Mouse (Mus musculus): ENCODE measurements at regions not wholly inside any gene's neighbourhood (a gene's known extent, or its start where the extent isn't known, plus 50 kb on each side); places are given as distances from the start of the nearest gene placed in this dataset.

- Histone ChIP-seq H3K4me1 (ENCODE audit: control insufficient read depth, insufficient read depth, insufficient read length, low read length) (peaks cover 7% of the 10 kb centered on the region), H3K27ac (replicated peaks; ENCODE audit: low read depth, low read length) (no peak overlapping the region), H3K4me3 (ENCODE audit: insufficient read depth, low read depth, low read length) (no peak overlapping the region)
Measured at GRCm38 (mm10) chr11:114202486-114202885, 135.6 kb upstream of the Sdk2 start.

- Histone ChIP-seq H3K4me1 (ENCODE audit: control insufficient read depth, insufficient read depth, insufficient read length, low read length) (peaks cover 7% of the 10 kb centered on the region), H3K27ac (replicated peaks; ENCODE audit: low read depth, low read length) (no peak overlapping the region), H3K4me3 (ENCODE audit: insufficient read depth, low read depth, low read length) (no peak overlapping the region)
Measured at GRCm38 (mm10) chr11:114199081-114199586, 132.3 kb upstream of the Sdk2 start.

DNA sequence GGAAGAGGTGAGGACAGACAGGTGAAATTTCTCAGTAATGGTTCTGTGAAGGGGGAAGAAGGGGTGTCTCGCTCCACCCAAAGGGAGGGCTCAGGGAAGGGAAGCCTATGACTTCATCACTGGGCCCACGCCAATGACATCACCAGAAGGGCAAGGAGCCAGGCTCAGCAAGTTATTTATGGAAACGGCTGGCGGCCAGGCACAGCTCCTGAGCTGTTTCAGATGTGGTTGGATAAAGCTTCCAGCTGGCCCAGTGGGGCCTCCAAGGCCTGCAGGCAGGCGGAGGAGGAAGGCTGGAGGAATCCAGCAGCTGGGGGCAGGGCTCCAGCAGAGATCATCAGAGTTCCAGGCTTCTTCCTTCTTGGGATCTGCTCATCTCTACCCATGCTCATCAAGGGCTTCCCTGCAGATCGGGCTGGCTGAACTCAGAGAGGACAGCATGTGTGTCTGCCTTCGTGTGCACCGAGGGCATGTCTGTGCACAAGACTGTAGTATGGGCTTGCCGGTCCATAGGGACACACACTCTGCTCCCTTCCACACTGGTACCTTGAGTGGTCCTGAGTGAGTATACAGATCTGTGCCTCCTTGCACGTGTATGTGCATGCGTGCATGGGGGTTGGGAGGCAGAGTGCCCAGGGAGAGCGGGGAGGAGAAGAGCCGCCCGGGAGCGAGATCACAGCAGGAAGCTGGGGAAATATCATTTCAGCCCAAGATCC lies 131.6 kb upstream of the Sdk2 start:
- H3K27ac ChIP-seq (replicated peaks; ENCODE audit: low read depth, low read length), result no peak overlapping the region
- H3K4me3 ChIP-seq (ENCODE audit: insufficient read depth, low read depth, low read length), result no peak overlapping the region
- peaks cover 7% of the 10 kb centered on the region for H3K4me1 ChIP-seq (ENCODE audit: control insufficient read depth, insufficient read depth, insufficient read length, low read length)

GRCm38 (mm10) chr11:114195291-114195690 lies 128.4 kb upstream of the Sdk2 start:
- H3K27ac ChIP-seq (replicated peaks; ENCODE audit: low read depth, low read length), result no peak overlapping the region
- no peak overlapping the region for H3K4me3 ChIP-seq (ENCODE audit: insufficient read depth, low read depth, low read length)
- peaks cover 7% of the 10 kb centered on the region for H3K4me1 ChIP-seq (ENCODE audit: control insufficient read depth, insufficient read depth, insufficient read length, low read length)

- Histone ChIP-seq H3K27ac (replicated peaks; ENCODE audit: low read depth, low read length) (no peak overlapping the region), H3K4me3 (ENCODE audit: insufficient read depth, low read depth, low read length) (no peak overlapping the region), H3K4me1 (ENCODE audit: control insufficient read depth, insufficient read depth, insufficient read length, low read length) (peaks cover 7% of the 10 kb centered on the region)
Measured at GRCm38 (mm10) chr11:114194055-114194706, 127.3 kb upstream of the Sdk2 start.

- no peaks in the 10 kb centered on the region for H3K4me1 ChIP-seq (ENCODE audit: control insufficient read depth, insufficient read depth, insufficient read length, low read length)
- H3K4me3 ChIP-seq (ENCODE audit: insufficient read depth, low read depth, low read length), result no peak overlapping the region
- H3K27ac ChIP-seq (replicated peaks; ENCODE audit: low read depth, low read length), result no peak overlapping the region
Measured at GRCm38 (mm10) chr11:114193018-114193417, 126.2 kb upstream of the Sdk2 start.

DNA sequence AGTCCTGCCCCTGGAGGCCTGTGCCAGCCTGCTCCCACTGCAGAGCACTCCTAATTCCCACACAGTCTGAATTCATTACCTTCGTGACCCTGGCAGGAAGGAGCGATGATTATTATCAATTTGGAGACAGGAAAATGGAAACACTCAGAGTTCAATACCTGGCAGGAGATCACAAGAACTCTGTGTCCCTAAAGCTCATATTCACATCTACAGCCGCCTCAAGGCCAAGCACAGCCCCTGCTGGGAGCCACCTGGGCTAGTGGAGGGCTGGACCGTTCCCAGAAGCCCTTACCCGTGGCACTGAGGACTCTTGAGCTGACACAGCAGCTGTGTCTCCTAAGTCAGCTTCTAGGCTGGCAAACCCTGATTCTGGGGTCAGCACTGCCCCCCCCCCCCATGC lies 124.8 kb upstream of the Sdk2 start:
- no peaks in the 10 kb centered on the region for H3K4me1 ChIP-seq (ENCODE audit: control insufficient read depth, insufficient read depth, insufficient read length, low read length)
- H3K27ac ChIP-seq (replicated peaks; ENCODE audit: low read depth, low read length), result no peak overlapping the region
- no peak overlapping the region for H3K4me3 ChIP-seq (ENCODE audit: insufficient read depth, low read depth, low read length)

DNA sequence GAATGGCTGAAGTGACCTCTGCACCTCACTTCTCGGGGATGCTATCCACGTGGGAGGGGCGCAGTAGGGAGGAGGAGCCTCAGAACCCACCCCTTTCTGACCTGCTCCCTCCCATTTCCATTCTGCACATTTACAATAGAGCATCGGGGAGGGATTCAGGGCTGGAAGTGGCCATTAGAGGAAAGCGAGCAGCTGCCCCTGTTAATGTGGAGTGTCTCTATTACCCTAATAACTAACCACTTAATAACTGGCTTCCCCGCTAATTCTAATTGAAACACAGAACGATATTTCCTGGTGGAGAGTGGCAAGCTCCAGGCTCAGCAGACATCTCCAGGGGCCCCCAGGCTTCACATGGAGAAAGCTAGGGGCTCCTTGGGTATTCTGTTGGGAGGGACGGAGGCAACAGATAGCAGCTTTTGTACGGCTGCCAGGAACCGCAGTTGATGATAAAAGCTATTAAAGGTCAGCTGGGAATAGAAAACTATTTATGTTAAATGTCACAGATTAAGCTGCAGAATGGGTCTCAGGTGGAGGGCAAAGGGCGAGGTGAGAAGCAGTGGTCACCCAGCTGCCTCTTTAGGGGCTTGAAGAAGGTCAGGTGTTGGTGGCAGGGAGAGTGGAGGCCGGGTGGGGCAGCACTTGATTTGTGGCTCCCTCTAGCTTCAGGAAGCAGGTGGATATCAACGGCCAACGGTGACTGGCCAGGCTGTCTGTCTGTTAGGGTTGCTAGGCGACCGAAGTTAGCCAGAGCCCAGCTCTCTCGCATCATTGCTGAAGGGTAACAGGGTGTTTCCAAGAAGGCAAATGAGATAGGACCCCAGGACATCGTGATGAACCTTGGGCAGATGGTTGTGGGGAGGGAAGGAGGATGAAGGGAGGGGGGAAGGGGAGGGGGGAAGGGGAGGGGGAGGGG lies 118.4 kb upstream of the Sdk2 start:
- no peak overlapping the region for H3K27ac ChIP-seq (replicated peaks; ENCODE audit: low read depth, low read length)
- no peak overlapping the region for H3K4me3 ChIP-seq (ENCODE audit: insufficient read depth, low read depth, low read length)
- H3K4me1 ChIP-seq (ENCODE audit: control insufficient read depth, insufficient read depth, insufficient read length, low read length), result no peaks in the 10 kb centered on the region

GRCm38 (mm10) chr11:114184431-114184830 lies 117.6 kb upstream of the Sdk2 start:
- H3K27ac ChIP-seq (replicated peaks; ENCODE audit: low read depth, low read length), result no peak overlapping the region
- no peaks in the 10 kb centered on the region for H3K4me1 ChIP-seq (ENCODE audit: control insufficient read depth, insufficient read depth, insufficient read length, low read length)
- no peak overlapping the region for H3K4me3 ChIP-seq (ENCODE audit: insufficient read depth, low read depth, low read length)

GRCm38 (mm10) chr11:114183231-114183630 lies 116.4 kb upstream of the Sdk2 start:
- no peaks in the 10 kb centered on the region for H3K4me1 ChIP-seq (ENCODE audit: control insufficient read depth, insufficient read depth, insufficient read length, low read length)
- no peak overlapping the region for H3K4me3 ChIP-seq (ENCODE audit: insufficient read depth, low read depth, low read length)
- no peak overlapping the region for H3K27ac ChIP-seq (replicated peaks; ENCODE audit: low read depth, low read length)

- Histone ChIP-seq H3K4me1 (ENCODE audit: control insufficient read depth, insufficient read depth, insufficient read length, low read length) (no peaks in the 10 kb centered on the region), H3K27ac (replicated peaks; ENCODE audit: low read depth, low read length) (no peak overlapping the region), H3K4me3 (ENCODE audit: insufficient read depth, low read depth, low read length) (no peak overlapping the region)
Measured at GRCm38 (mm10) chr11:114178746-114179472, 112.1 kb upstream of the Sdk2 start.

GRCm38 (mm10) chr11:114177789-114178188 lies 110.9 kb upstream of the Sdk2 start:
- Histone ChIP-seq H3K27ac (replicated peaks; ENCODE audit: low read depth, low read length) (no peak overlapping the region), H3K4me1 (ENCODE audit: control insufficient read depth, insufficient read depth, insufficient read length, low read length) (no peaks in the 10 kb centered on the region), H3K4me3 (ENCODE audit: insufficient read depth, low read depth, low read length) (no peak overlapping the region)

DNA sequence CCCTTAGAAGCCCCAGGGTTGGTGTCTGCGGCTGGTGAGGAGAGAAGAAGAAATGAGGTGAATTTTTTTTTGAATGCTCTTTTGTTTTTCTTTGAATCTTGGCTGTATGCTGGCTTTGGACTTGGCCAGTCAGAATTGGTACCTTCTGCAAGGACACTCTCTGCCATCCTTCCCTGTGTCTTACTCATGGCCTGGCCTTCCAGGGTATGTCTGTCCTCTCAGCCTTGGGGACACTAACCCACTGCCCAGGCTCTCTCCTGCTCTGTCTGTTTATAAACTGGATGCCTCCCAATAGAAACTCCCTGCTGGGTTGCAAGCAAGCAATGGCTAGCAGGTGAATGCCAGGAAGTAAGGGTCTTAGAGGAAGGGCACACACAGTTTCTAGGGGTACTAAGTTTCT lies 110.4 kb upstream of the Sdk2 start:
- Histone ChIP-seq H3K4me3 (ENCODE audit: insufficient read depth, low read depth, low read length) (no peak overlapping the region), H3K4me1 (ENCODE audit: control insufficient read depth, insufficient read depth, insufficient read length, low read length) (no peaks in the 10 kb centered on the region), H3K27ac (replicated peaks; ENCODE audit: low read depth, low read length) (no peak overlapping the region)

DNA sequence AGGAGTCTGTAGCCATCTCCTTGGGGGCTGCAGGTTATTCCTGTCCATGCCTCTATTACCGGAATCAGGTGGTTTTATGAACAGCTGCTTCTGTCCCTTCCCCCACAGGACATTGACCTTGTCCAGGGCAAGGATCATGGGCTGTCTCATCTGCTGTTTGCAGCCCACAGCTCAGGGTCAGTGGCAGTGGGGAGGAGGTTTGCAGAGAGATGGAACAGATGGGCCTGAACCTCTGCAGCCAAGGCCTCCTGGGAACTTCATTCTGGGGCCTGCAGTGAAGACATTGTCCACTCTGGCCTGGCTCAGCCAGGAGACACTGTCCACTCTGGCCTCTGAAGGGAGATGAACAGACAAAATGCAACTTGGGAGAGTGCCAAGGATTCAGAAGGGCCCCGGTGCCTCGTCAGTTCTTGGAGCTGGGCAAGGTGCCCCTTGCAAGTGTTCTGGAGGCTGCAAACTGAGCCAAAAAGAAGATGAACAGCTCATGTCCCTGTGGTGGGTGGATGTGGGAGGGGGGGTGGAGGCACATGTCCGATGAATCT lies 109.9 kb upstream of the Sdk2 start:
- no peak overlapping the region for H3K27ac ChIP-seq (replicated peaks; ENCODE audit: low read depth, low read length)
- no peaks in the 10 kb centered on the region for H3K4me1 ChIP-seq (ENCODE audit: control insufficient read depth, insufficient read depth, insufficient read length, low read length)
- H3K4me3 ChIP-seq (ENCODE audit: insufficient read depth, low read depth, low read length), result no peak overlapping the region

Measured in brown adipose tissue, adult 24 weeks (tissue).